Mouse (Mus musculus): ENCODE measurements around the gene Gng3.

GRCm38 (mm10) chr19:8798947-8799315 is 40.1 kb downstream of the Gng3 start:
- TF ChIP-seq POLR2A (IDR thresholded peaks at IDR 0.05; ENCODE audit: control insufficient read depth, low read depth, low read length) (no peak), CTCF (IDR thresholded peaks at IDR 0.05; ENCODE audit: control insufficient read depth, insufficient read depth, insufficient replicate concordance, low read depth, low read length) (no peak)
